Mouse (Mus musculus) megakaryocyte, embryonic 14.5 days (primary cell): ENCODE results near the gene Paqr6.
"Not testable (repeated sequence)": the region's sequence is repeated elsewhere in the genome, so short reads cannot be mapped to it uniquely, and the experiment has no call there.

Experiments used
- FLI1 ChIP-seq: IDR thresholded peaks from 2 replicates; pipeline ENCODE4 v1.6.1; 2012; ENCODE audit warnings: low read length, inconsistent platforms, mixed read lengths
- GATA1 ChIP-seq: IDR thresholded peaks from 3 replicates; pipeline ENCODE4 v1.6.1; 2012; ENCODE audit warnings: mixed read lengths, low read length, inconsistent platforms, borderline replicate concordance

- TF ChIP-seq GATA1, FLI1: not testable (repeated sequence)
Observed at GRCm38 (mm10) chr3:88375750-88376626, 11.6 kb downstream of the Paqr6 start.
